Mouse (Mus musculus): Measurements from ENCODE around the gene Col4a5. TPM values are rescaled to one million over a fixed set of nuclear protein-coding genes. Genes with fewer than 3 reads are reported as not detected.

Gene Col4a5
- total and polyA plus RNA-seq, 3 experiments, result not detected

DNA sequence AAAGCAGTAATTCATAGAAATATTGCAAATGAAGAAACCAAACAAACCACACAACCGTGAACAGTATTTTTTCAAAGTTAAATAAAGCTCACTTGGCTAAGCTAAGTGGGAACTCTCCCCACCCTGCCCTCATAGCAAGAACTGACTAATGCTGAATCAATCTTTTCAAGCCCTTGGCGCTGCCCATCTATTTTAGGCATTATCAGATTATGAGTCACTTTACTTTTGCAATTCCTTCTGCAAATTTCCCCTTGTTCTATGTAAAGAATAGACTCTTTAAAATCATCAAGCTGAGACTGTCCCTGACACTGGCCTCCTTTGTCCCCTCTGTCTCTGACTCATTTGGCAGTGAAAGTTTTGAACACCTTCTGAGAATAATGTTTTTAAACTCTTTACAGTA is 35.8 kb upstream of the Col4a5 start:
- Histone ChIP-seq H3K36me3 (ENCODE audit: control insufficient read depth in 1 of 2, insufficient read depth in 2 of 2, low read length in 2 of 2) (no peaks in the 10 kb centered on the region), H3K4me1 (ENCODE audit: control insufficient read depth in 1 of 2, insufficient read depth in 2 of 2, low read length in 2 of 2) (no peaks in the 10 kb centered on the region), H3K27me3 (ENCODE audit: control insufficient read depth in 1 of 2, insufficient read depth in 2 of 2, low read length in 2 of 2) (no peaks in the 10 kb centered on the region; a peak in 1 of 4 replicates), H3K4me3 (ENCODE audit: control insufficient read depth in 1 of 2, insufficient read depth in 1 of 2, low read depth in 2 of 2, low read length in 2 of 2) (no peak overlapping the region), H3K79me2 (ENCODE audit: control insufficient read depth, insufficient read depth, low read length, poor library complexity) (no peaks in the 10 kb centered on the region), H3K27ac (ENCODE audit: control insufficient read depth, low read depth, low read length) (no peak overlapping the region), H3K9ac (ENCODE audit: control insufficient read depth, low read depth, low read length, poor library complexity, severe bottlenecking) (no peak overlapping the region), H3K9me3 (replicated peaks; ENCODE audit: insufficient read depth, low read length) (no peaks in the 10 kb centered on the region)
- no peak for DNase-seq (ENCODE audit: low read depth, low spot score)
- TF ChIP-seq RAD21 (IDR thresholded peaks at IDR 0.05; ENCODE audit: low read depth, low read length) (no peak), KAT2A (conservative IDR thresholded peaks at IDR 0.05; ENCODE audit: low read depth, low read length) (no peak), POLR2A (IDR thresholded peaks at IDR 0.05; ENCODE audit: control insufficient read depth in 1 of 2, insufficient read depth in 1 of 2, low read depth in 1 of 2, low read length in 2 of 2, poor library complexity in 1 of 2) (no peak), MAX (IDR thresholded peaks at IDR 0.05; ENCODE audit: low read length) (no peak), ZMIZ1 (IDR thresholded peaks at IDR 0.05; ENCODE audit: low read depth, low read length) (no peak), SMC3 (IDR thresholded peaks at IDR 0.05; ENCODE audit: low read depth, low read length) (no peak), ELF1 (IDR thresholded peaks at IDR 0.05; ENCODE audit: low read depth, low read length) (no peak), JUND (IDR thresholded peaks at IDR 0.05; ENCODE audit: low read depth, low read length) (no peak), MYB (IDR thresholded peaks at IDR 0.05; ENCODE audit: low read depth, low read length) (no peak), EP300 (IDR thresholded peaks at IDR 0.05; ENCODE audit: low read depth in 1 of 2, low read length in 2 of 2) (no peak), TBP (IDR thresholded peaks at IDR 0.05; ENCODE audit: low read depth, low read length) (no peak), USF2 (IDR thresholded peaks at IDR 0.05; ENCODE audit: borderline replicate concordance in 1 of 2, insufficient read depth in 1 of 2, low read depth in 1 of 2, low read length in 2 of 2) (no peak), CHD1 (IDR thresholded peaks at IDR 0.05; ENCODE audit: low read depth, low read length) (no peak)

DNA sequence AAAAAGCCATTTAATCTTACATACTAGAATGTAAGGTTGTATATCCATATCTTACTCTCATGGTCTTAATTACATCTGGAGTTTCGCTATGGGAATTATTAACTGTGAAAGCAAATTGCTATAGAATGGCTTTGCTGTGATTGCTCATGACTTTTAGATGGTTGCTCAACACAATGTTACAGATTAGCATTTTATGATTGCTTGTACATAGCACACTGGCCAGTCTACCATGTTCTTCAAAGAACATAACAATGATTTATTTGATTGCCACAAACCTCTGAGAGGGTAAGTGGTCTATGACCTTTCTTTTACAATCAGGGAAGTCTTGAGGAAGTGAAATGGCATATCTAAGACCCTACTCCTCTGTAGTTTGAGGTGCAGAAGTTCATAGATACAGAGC is 27.2 kb upstream of the Col4a5 start:
- no peaks in the 10 kb centered on the region for H3K4me1 ChIP-seq (ENCODE audit: control insufficient read depth in 1 of 2, insufficient read depth in 2 of 2, low read length in 2 of 2)
- H3K27ac ChIP-seq (ENCODE audit: control insufficient read depth, low read depth, low read length), result no peak overlapping the region
- no peaks in the 10 kb centered on the region for H3K36me3 ChIP-seq (ENCODE audit: control insufficient read depth in 1 of 2, insufficient read depth in 2 of 2, low read length in 2 of 2)
- H3K9me3 ChIP-seq (replicated peaks; ENCODE audit: insufficient read depth, low read length), result no peaks in the 10 kb centered on the region
- H3K9ac ChIP-seq (ENCODE audit: control insufficient read depth, low read depth, low read length, poor library complexity, severe bottlenecking), result no peak overlapping the region
- TF ChIP-seq TBP (IDR thresholded peaks at IDR 0.05; ENCODE audit: low read depth, low read length) (no peak), KAT2A (conservative IDR thresholded peaks at IDR 0.05; ENCODE audit: low read depth, low read length) (no peak), POLR2AphosphoS5 (IDR thresholded peaks at IDR 0.05; ENCODE audit: borderline replicate concordance, low read depth, low read length) (no peak), MYB (IDR thresholded peaks at IDR 0.05; ENCODE audit: low read depth, low read length) (no peak), ELF1 (IDR thresholded peaks at IDR 0.05; ENCODE audit: low read depth, low read length) (no peak), TCF12 (IDR thresholded peaks at IDR 0.05; ENCODE audit: low read depth, low read length) (no peak), NRF1 (IDR thresholded peaks at IDR 0.05; ENCODE audit: insufficient read depth, low read depth, low read length, poor library complexity, severe bottlenecking) (no peak), ZC3H11A (IDR thresholded peaks at IDR 0.05; ENCODE audit: low read depth, low read length) (no peak), E2F4 (IDR thresholded peaks at IDR 0.05; ENCODE audit: borderline replicate concordance, low read depth, low read length) (no peak), RCOR1 (IDR thresholded peaks at IDR 0.05; ENCODE audit: low read depth, low read length) (no peak), MXI1 (IDR thresholded peaks at IDR 0.05; ENCODE audit: low read depth, low read length) (no peak), MAX (IDR thresholded peaks at IDR 0.05; ENCODE audit: low read length) (no peak)
- no peaks in the 10 kb centered on the region for H3K79me2 ChIP-seq (ENCODE audit: control insufficient read depth, insufficient read depth, low read length, poor library complexity)
- H3K4me3 ChIP-seq (ENCODE audit: control insufficient read depth in 1 of 2, insufficient read depth in 1 of 2, low read depth in 2 of 2, low read length in 2 of 2), result no peak overlapping the region
- no peaks in the 10 kb centered on the region for H3K27me3 ChIP-seq (ENCODE audit: control insufficient read depth in 1 of 2, insufficient read depth in 2 of 2, low read length in 2 of 2)
- DNase-seq (ENCODE audit: low read depth, low spot score), result no peak
